Mouse (Mus musculus): ENCODE measurements at regions not wholly inside any gene's neighbourhood (a gene's known extent, or its start where the extent isn't known, plus 50 kb on each side); places are given as distances from the start of the nearest gene placed in this dataset.
A peak's percentile ranks its signal among the peaks of the same experiment; 100 is the strongest.

- intact Hi-C loops (cut with DNase I), result loop anchor here (2.0 to 10.0 kb wide), 2 partner anchors 127 to 649 kb away; no protein-coding TSS in a partner anchor
- peak; percentile 95 for TF ChIP-seq CTCF (IDR thresholded peaks at IDR 0.05)
- DNase-seq, result peak; percentile 76
- H3K4me3 ChIP-seq, result no peak overlapping the region
- no peak overlapping the region for H3K27ac ChIP-seq
Observed at GRCm38 (mm10) chr1:193575986-193576713, 206.1 kb upstream of the Camk1g start.

GRCm38 (mm10) chr1:193572827-193573226 is 202.7 kb upstream of the Camk1g start:
- intact Hi-C loops (cut with DNase I), result loop anchor here (10.0 kb wide), 1 partner anchor 652 kb away; no protein-coding TSS in a partner anchor
- DNase-seq, result no peak
- Histone ChIP-seq H3K4me3 (no peak overlapping the region), H3K27ac (no peak overlapping the region)
- TF ChIP-seq CTCF (IDR thresholded peaks at IDR 0.05), result no peak

GRCm38 (mm10) chr1:193572411-193572810 is 202.3 kb upstream of the Camk1g start:
- Histone ChIP-seq H3K4me3 (no peak overlapping the region), H3K27ac (no peak overlapping the region)
- intact Hi-C loops (cut with DNase I), result loop anchor here (10.0 kb wide), 1 partner anchor 652 kb away; no protein-coding TSS in a partner anchor
- DNase-seq, result no peak
- TF ChIP-seq CTCF (IDR thresholded peaks at IDR 0.05), result no peak

GRCm38 (mm10) chr1:193571088-193571487 is 201.0 kb upstream of the Camk1g start:
- Histone ChIP-seq H3K27ac (no peak overlapping the region), H3K4me3 (no peak overlapping the region)
- no peak for TF ChIP-seq CTCF (IDR thresholded peaks at IDR 0.05)
- DNase-seq, result no peak
- intact Hi-C loops (cut with DNase I), result loop anchor here (10.0 kb wide), 1 partner anchor 654 kb away; no protein-coding TSS in a partner anchor

GRCm38 (mm10) chr1:193568586-193569174 is 198.6 kb upstream of the Camk1g start:
- intact Hi-C loops (cut with DNase I), result no loop called here
- DNase-seq, result no peak
- no peak overlapping the region for H3K27ac ChIP-seq
- no peak overlapping the region for H3K4me3 ChIP-seq
- TF ChIP-seq CTCF (IDR thresholded peaks at IDR 0.05), result no peak

- no peak overlapping the region for H3K4me3 ChIP-seq
- TF ChIP-seq CTCF (IDR thresholded peaks at IDR 0.05), result no peak
- intact Hi-C loops (cut with DNase I), result no loop called here
- H3K27ac ChIP-seq, result no peak overlapping the region
- no peak for DNase-seq
Observed at GRCm38 (mm10) chr1:193567217-193567616, 197.1 kb upstream of the Camk1g start.

- intact Hi-C loops (cut with DNase I), result no loop called here
- no peak overlapping the region for H3K4me3 ChIP-seq
- no peak for DNase-seq
- no peak overlapping the region for H3K27ac ChIP-seq
- no peak for TF ChIP-seq CTCF (IDR thresholded peaks at IDR 0.05)
Observed at GRCm38 (mm10) chr1:193564225-193564624, 194.1 kb upstream of the Camk1g start.

- H3K4me3 ChIP-seq, result no peak overlapping the region
- no peak overlapping the region for H3K27ac ChIP-seq
- DNase-seq, result no peak
- intact Hi-C loops (cut with DNase I), result no loop called here
- no peak for TF ChIP-seq CTCF (IDR thresholded peaks at IDR 0.05)
Observed at GRCm38 (mm10) chr1:193562242-193562641, 192.1 kb upstream of the Camk1g start.

- intact Hi-C loops (cut with DNase I), result no loop called here
- H3K27ac ChIP-seq, result no peak overlapping the region
- no peak for TF ChIP-seq CTCF (IDR thresholded peaks at IDR 0.05)
- no peak overlapping the region for H3K4me3 ChIP-seq
- no peak for DNase-seq
Observed at GRCm38 (mm10) chr1:193558122-193558521, 188.0 kb upstream of the Camk1g start.

GRCm38 (mm10) chr1:193554731-193555130 is 184.6 kb upstream of the Camk1g start:
- TF ChIP-seq CTCF (IDR thresholded peaks at IDR 0.05), result no peak
- Histone ChIP-seq H3K4me3 (no peak overlapping the region), H3K27ac (no peak overlapping the region)
- intact Hi-C loops (cut with DNase I), result no loop called here
- no peak for DNase-seq

- TF ChIP-seq CTCF (IDR thresholded peaks at IDR 0.05), result no peak
- no peak for DNase-seq
Observed at GRCm38 (mm10) chr1:193552348-193552747, 182.2 kb upstream of the Camk1g start.

GRCm38 (mm10) chr1:193551340-193551739 is 181.2 kb upstream of the Camk1g start:
- no peak overlapping the region for H3K4me3 ChIP-seq
- no peak for DNase-seq
- no peak for TF ChIP-seq CTCF (IDR thresholded peaks at IDR 0.05)
- no peak overlapping the region for H3K27ac ChIP-seq
- intact Hi-C loops (cut with DNase I), result no loop called here

More at GRCm38 (mm10) chr1:193552348-193552747, 182.2 kb upstream of the Camk1g start:
- no peak overlapping the region for H3K27ac ChIP-seq
- intact Hi-C loops (cut with DNase I), result no loop called here
- no peak overlapping the region for H3K4me3 ChIP-seq

- H3K4me3 ChIP-seq, result no peak overlapping the region
- no peak for DNase-seq
- intact Hi-C loops (cut with DNase I), result no loop called here
- H3K27ac ChIP-seq, result no peak overlapping the region
- no peak for TF ChIP-seq CTCF (IDR thresholded peaks at IDR 0.05)
Observed at GRCm38 (mm10) chr1:193550761-193551160, 180.7 kb upstream of the Camk1g start.

All from gastrocnemius, adult 2 months (tissue).